Mouse (Mus musculus): ENCODE results near the gene Zmiz2.
"Not testable (repeated sequence)": the region's sequence is repeated elsewhere in the genome, so short reads cannot be mapped to it uniquely, and the experiment has no call there.

The Zmiz2 gene

GRCm38 (mm10) chr11:6395565-6395964 is 6.7 kb downstream of the Zmiz2 start:
- in situ Hi-C loops (cut with MboI; ENCODE audit: low sequenced_read_pairs) = no loop called here

DNA sequence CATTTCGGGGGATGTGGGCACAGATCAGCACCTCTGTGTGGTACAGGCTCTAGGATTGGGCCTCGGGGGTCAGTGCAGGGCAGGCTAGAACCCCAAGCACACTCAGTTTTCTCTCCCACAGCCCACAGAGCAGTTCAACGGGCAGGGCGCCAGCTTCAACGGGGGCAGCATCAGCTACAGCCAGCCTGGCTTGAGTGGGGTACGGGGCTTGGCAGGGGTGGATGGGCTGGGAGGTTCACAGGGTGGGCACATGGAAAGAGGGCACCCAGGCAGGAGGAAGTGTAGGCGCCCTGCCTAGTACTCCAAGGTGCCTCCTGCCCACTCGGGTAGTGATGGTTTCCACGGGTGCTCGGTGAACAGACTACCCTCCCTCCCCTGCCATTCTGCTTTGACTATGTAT is 9.3 kb downstream of the Zmiz2 start:
- in situ Hi-C loops (cut with MboI; ENCODE audit: low sequenced_read_pairs) = no loop called here

- in situ Hi-C loops (cut with MboI; ENCODE audit: low sequenced_read_pairs) = no loop called here
Observed at GRCm38 (mm10) chr11:6402515-6403510, 13.9 kb downstream of the Zmiz2 start.

DNA sequence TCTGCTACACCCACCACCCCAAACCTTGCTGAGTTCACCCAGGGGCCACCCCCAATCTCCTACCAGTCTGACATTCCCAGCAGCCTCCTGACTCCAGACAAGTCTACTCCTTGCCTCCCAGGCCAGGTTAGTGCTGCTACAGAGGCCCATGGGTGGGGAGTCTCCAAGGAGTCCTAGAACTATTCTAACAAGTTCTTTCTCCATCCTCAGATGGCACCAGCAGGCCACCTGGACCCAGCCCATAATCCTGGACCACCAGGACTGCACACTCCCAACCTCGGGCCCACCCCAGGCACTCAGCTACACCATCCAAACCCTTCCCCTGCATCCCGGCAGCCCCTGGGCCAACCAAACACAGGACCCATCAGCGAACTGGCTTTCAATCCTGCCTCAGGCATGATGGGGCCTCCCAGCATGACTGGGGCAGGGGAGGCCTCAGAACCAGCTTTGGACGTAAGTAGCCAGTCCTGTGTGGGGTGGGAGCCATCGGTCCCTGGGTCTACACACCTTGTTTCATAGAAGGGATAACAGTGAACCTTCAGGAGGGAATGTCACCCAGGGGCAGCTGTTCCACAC is 15.0 kb downstream of the Zmiz2 start:
- in situ Hi-C loops (cut with MboI; ENCODE audit: low sequenced_read_pairs) = no loop called here

GRCm38 (mm10) chr11:6404699-6405566 is 16.1 kb downstream of the Zmiz2 start:
- in situ Hi-C loops (cut with MboI; ENCODE audit: low sequenced_read_pairs) = no loop called here

DNA sequence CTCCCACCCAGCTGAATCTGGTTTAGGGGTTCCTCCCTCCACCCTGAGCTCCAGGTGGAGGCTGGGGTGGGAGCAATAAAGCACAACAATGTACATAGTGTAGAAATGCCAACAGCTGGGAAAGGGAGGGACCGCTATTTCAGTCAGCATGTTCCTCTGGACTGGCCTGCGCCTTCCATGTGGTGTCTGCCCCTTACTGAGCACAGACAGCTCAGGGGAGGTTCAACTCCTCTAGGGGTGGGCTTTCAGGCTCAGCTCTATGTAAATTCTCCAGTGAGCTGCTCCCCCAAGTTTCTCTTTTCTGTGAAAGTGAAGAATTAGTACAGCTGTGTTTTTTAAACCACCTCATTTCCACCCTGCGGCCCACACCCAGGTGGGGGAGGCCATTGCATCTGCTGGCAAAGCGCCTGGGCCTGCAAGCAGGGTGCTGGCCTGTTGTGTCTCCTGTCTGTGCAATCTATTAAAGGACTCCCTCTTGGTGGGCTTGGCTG is 16.8 kb downstream of the Zmiz2 start:
- in situ Hi-C loops (cut with MboI; ENCODE audit: low sequenced_read_pairs) = no loop called here

GRCm38 (mm10) chr11:6406251-6407161 is 17.6 kb downstream of the Zmiz2 start:
- in situ Hi-C loops (cut with MboI; ENCODE audit: low sequenced_read_pairs) = no loop called here

DNA sequence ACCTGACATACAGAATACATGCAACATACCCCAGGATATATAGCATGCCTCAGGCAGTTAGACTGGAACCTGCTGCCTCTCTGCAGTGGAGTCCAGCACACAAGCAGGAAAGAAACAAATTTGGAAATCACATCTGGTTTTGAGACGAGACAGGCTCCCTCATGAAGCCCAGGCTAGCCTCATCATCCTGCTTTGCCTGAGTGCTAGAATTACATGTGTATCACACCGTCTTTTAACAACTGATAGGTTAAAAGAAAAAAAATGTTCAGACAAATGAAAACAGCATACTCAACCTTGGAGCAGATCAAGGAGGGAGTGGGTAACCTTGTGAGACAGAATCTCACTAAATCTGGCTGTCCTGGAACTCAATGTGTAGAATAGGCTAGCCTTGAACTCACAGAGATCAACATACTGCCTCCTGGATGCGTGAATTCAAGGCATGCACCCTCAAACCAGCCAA is 18.3 kb downstream of the Zmiz2 start:
- in situ Hi-C loops (cut with MboI; ENCODE audit: low sequenced_read_pairs) = no loop called here

DNA sequence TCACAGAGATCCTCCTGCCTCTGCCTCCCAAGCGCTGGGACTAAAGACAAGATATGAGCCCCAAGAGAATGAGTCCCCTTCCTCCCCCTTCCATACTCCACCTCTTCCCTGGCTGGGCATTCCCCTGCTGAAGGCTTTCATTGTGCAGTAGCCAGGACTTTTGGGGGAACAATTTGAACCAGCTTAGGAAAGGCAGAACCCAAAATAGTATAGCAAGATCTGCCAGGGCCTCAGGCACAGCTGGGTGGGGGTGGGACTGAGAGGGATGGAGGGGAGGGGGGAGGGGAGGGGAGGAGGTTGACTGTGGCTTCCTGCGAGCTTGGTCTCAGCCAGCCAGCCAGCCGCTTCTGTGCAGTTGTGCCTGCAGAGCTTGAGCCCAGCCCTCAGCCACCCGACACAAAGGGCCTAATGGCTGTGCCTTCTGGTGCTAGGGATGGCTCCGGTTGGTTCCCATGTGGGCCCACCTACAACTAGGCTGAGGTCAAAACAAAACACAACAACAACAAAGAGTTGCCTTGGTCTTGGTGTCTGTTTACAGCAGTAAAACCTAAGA is 21.3 kb downstream of the Zmiz2 start:
- in situ Hi-C loops (cut with MboI; ENCODE audit: low sequenced_read_pairs) = no loop called here

GRCm38 (mm10) chr11:6410755-6411154 is 21.9 kb downstream of the Zmiz2 start:
- in situ Hi-C loops (cut with MboI; ENCODE audit: low sequenced_read_pairs) = not testable (repeated sequence)

DNA sequence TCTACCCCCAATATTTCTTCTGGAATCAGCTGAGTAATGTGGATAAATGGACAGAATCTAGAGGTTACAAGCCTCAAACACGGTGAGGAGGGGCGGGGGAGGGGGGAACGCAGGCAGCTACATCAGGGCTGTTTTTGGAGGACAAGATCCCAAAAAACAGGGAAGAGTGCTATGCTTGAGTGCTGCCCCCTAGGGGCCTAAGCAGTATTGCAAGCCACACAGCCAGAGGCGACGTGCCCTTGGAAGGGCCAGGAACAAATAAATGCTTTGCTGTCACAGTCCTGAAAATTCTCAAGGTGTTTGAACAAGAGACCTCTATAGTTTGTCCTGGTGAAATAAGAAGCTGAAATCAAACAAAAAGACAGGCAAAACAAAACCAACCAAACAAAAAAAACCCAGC is 22.8 kb downstream of the Zmiz2 start:
- in situ Hi-C loops (cut with MboI; ENCODE audit: low sequenced_read_pairs) = no loop called here

GRCm38 (mm10) chr11:6413264-6413663 is 24.4 kb downstream of the Zmiz2 start:
- in situ Hi-C loops (cut with MboI; ENCODE audit: low sequenced_read_pairs) = no loop called here

- in situ Hi-C loops (cut with MboI; ENCODE audit: low sequenced_read_pairs) = no loop called here
Observed at GRCm38 (mm10) chr11:6414751-6415550, 26.1 kb downstream of the Zmiz2 start, which contains the start of gene Ppia. Gene Ppia (plus strand): TSS chr11:6415443.

DNA sequence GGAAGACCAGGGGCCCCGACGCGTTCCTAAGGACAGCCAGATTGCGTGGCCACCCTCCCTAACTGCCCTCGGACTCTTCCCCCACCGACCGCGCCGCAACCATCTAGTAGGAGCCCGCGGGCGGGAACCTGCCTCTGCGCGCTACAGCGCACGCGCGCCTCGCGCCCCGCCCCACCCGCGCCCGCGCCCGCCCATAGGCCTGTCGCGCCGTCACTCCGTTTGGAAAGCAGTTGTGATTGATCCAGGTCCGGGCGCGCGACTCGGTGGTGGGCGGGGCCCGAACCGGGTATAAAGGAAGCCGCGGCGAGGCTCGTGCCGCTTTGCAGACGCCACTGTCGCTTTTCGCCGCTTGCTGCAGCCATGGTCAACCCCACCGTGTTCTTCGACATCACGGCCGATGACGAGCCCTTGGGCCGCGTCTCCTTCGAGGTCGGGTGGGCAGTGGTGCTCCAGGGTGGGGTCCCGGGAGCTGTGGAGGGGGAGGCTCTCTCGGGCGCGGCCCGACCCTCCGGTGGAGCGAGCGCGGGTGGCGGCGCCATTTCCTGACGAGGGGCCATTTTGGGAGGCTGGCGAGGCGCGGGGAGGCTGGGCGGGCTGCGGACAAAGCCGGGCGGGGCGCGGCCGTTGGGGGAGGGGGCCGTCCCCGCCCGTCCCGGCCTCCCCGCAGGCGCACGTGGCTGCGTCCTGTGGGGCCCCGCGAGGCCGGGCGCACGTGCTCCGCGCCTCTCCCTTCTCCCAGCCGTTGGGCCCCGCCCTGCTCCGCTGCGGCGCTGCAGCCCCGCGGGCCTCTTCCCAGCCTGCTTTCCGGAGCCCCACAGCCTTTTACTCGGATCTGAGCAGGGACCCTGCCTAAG is 26.9 kb downstream of the Zmiz2 start:
- in situ Hi-C loops (cut with MboI; ENCODE audit: low sequenced_read_pairs) = no loop called here

DNA sequence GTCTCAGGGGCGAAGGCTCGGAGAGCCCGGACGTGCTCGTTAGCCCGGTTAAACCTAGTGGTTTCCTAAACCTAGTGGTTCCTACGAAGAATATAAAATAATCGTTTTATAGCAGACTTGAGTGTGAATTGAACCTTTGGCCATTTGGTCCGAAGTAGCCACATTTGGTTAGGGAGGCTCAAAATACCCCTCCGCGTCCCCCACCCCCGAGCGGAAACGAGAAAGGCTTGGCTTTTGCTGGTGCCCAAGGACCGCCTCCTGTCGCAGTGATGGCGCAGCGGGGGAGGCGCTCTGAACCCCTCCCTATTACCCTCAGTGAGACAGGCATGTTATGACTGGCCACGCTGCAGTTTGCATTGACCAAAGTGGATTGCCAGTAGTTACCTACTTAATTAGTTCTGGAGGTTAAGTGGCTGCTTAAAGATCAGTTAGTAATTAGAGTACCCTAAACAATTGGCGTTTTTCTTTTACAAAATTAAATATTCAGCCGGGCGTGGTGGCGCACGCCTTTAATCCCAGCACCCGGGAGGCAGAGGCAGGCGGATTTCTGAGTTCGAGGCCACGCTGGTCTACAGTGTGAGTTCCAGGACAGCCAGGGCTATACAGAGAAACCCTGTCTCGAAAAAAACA is 27.6 kb downstream of the Zmiz2 start:
- in situ Hi-C loops (cut with MboI; ENCODE audit: low sequenced_read_pairs) = no loop called here

DNA sequence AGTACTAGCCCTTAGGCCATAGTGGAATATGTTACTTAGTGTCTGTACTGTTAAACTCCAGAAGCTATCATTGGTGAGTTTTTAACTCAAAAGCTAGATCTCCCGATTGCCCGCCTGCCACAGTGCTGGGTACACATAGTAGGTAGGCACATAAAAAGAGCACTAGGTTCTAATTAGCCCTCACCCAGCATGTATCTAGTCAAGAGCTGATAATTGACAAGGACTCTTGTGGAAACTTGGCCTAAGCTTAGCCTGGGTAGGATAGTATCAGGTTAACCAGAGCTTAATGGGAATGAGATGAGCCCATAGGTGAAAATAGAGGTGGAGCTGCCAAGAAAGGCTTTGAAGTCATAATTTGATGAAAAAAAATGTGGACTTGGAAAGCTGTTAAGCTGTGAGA is 28.2 kb downstream of the Zmiz2 start:
- in situ Hi-C loops (cut with MboI; ENCODE audit: low sequenced_read_pairs) = no loop called here

DNA sequence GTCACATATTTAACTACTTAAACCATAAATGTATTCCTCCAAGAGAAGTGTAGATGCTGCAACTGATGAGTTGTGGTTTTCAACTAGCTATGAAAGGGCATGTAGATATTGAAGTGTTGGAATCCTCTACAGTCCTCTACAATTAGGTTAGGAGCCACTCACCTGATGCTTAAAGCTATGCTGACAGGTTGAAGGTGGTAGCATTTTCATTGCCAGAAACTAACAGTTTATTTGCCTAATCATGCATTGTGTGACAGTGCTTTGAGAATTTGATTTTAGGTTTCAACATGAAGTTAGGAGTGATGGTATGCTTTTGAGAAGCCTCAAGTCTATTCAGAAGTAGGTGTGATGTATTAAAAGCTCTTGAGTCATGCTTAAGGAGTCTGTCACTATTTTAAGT is 28.6 kb downstream of the Zmiz2 start:
- in situ Hi-C loops (cut with MboI; ENCODE audit: low sequenced_read_pairs) = no loop called here

All from CH12F3 (cell line).